Mouse (Mus musculus): ENCODE results near the gene Gm1123. TPM values are rescaled to one million over a fixed set of nuclear protein-coding genes. Genes with fewer than 3 reads are reported as not detected.

The Gm1123 gene
- total RNA-seq, 1 experiment: not detected

DNA sequence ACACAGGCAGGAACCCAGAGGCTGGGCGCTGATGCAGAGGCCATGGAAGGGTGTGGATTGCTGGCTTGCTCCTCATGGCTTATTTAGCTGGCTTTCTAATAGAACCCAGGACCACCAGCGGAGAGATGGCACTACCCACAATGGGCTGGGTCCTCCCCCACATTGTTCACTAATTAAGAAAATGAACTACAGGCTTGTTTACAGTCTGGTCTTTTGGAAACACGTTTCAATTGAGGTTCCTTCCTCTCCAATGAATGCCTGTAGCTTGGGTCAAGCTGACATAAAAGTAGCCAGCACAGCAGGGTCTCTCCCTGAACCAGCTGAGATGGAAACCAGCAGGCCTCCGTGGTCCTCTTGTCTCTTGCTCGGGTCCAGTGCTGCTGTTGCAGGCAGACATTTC is 14.3 kb downstream of the Gm1123 start:
- Histone ChIP-seq H3K27ac (ENCODE audit: insufficient read depth, low read depth, low read length, poor library complexity, severe bottlenecking) (no peak overlapping the region), H3K4me3 (ENCODE audit: insufficient read depth in 1 of 2, low read depth in 1 of 2, low read length in 2 of 2, poor library complexity in 1 of 2, severe bottlenecking in 1 of 2) (no peak overlapping the region), H3K4me1 (ENCODE audit: control insufficient read depth in 2 of 2, insufficient read depth in 2 of 2, low read length in 2 of 2, poor library complexity in 1 of 2) (peaks cover 0 to 5% of the 10 kb centered on the region in 2 experiments; a peak in 1 of 4 replicates), H3K9ac (ENCODE audit: insufficient read depth, low read depth, low read length, poor library complexity, severe bottlenecking) (no peak overlapping the region), H3K36me3 (ENCODE audit: control insufficient read depth, insufficient read depth, low read length, poor library complexity, severe bottlenecking) (no peaks in the 10 kb centered on the region), H3K9me3 (ENCODE audit: control insufficient read depth, insufficient read depth, low read depth, low read length) (no peaks in the 10 kb centered on the region)
- in situ Hi-C loops (cut with MboI; ENCODE audit: low sequenced_read_pairs in 2 of 2, unreplicated experiment in 2 of 2): no loop called here
- TF ChIP-seq CHD2 (IDR thresholded peaks at IDR 0.05; ENCODE audit: low read depth, low read length) (no peak), HCFC1 (IDR thresholded peaks at IDR 0.05; ENCODE audit: borderline replicate concordance, insufficient read depth, low read length) (no peak), ZC3H11A (IDR thresholded peaks at IDR 0.05; ENCODE audit: borderline replicate concordance, low read depth, low read length) (no peak), ZNF384 (IDR thresholded peaks at IDR 0.05; ENCODE audit: low read depth, low read length) (no peak), MAFK (IDR thresholded peaks at IDR 0.05; ENCODE audit: insufficient read depth, low read depth, low read length) (no peak)
- no peak for DNase-seq (ENCODE audit: low read depth, low spot score)

DNA sequence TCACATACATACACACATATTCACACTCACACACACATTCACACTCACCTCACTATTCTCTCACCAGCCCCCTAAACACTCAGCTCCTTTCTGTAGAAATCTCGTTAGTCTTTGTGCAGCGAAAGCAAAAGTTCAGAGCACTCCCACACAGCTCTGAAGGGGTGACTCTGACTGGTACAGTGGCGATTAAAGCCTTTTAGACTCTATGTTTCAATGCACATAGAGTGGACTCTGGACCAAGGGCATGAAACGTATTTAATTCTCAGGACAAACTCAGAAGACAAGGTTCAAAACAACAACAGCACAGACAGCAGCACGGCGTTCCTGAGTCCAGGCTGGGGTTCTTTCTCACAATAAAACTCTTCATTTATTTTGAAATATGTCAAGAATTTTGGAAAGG is 17.8 kb downstream of the Gm1123 start:
- no peak overlapping the region for H3K27ac ChIP-seq (ENCODE audit: insufficient read depth, low read depth, low read length, poor library complexity, severe bottlenecking)

DNA sequence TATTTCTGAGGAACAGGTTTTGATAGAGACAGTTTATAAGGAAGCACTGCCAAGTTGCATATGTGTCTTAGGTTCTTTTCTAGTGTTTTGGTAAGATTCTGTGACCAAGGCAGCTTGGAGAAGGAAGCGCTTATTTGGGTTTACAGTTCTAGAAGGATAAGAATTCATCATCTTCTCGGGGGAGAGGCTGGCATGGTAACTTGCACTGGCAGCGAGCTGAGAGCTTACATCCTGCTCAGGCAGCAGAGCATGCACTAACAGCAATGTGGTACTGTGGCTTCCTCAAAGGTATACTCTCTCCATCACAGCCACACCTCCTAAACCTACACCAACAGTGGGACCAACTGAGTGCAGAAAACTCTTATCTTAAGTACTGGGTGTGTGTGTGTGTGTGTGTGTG is 18.8 kb downstream of the Gm1123 start:
- no peak for DNase-seq (ENCODE audit: low read depth, low spot score)
- no peak for TF ChIP-seq ZC3H11A (IDR thresholded peaks at IDR 0.05; ENCODE audit: borderline replicate concordance, low read depth, low read length)
- no peak for TF ChIP-seq HCFC1 (IDR thresholded peaks at IDR 0.05; ENCODE audit: borderline replicate concordance, insufficient read depth, low read length)
- no peak for TF ChIP-seq MAFK (IDR thresholded peaks at IDR 0.05; ENCODE audit: insufficient read depth, low read depth, low read length)
- no peak for TF ChIP-seq ZNF384 (IDR thresholded peaks at IDR 0.05; ENCODE audit: low read depth, low read length)
- TF ChIP-seq CHD2 (IDR thresholded peaks at IDR 0.05; ENCODE audit: low read depth, low read length): no peak
- Histone ChIP-seq H3K4me1 (ENCODE audit: control insufficient read depth in 2 of 2, insufficient read depth in 2 of 2, low read length in 2 of 2, poor library complexity in 1 of 2) (peaks cover 0 to 5% of the 10 kb centered on the region in 2 experiments; a peak in 1 of 4 replicates), H3K9me3 (ENCODE audit: control insufficient read depth, insufficient read depth, low read depth, low read length) (no peaks in the 10 kb centered on the region), H3K36me3 (ENCODE audit: control insufficient read depth, insufficient read depth, low read length, poor library complexity, severe bottlenecking) (no peaks in the 10 kb centered on the region), H3K4me3 (ENCODE audit: insufficient read depth in 1 of 2, low read depth in 1 of 2, low read length in 2 of 2, poor library complexity in 1 of 2, severe bottlenecking in 1 of 2) (no peak overlapping the region), H3K9ac (ENCODE audit: insufficient read depth, low read depth, low read length, poor library complexity, severe bottlenecking) (no peak overlapping the region), H3K27ac (ENCODE audit: insufficient read depth, low read depth, low read length, poor library complexity, severe bottlenecking) (no peak overlapping the region)
- in situ Hi-C loops (cut with MboI; ENCODE audit: low sequenced_read_pairs in 2 of 2, unreplicated experiment in 2 of 2): no loop called here

More for the DNA sequence above, 17.8 kb downstream of the Gm1123 start:
- in situ Hi-C loops (cut with MboI; ENCODE audit: low sequenced_read_pairs in 2 of 2, unreplicated experiment in 2 of 2): no loop called here
- Histone ChIP-seq H3K36me3 (ENCODE audit: control insufficient read depth, insufficient read depth, low read length, poor library complexity, severe bottlenecking) (no peaks in the 10 kb centered on the region), H3K9me3 (ENCODE audit: control insufficient read depth, insufficient read depth, low read depth, low read length) (no peaks in the 10 kb centered on the region), H3K4me3 (ENCODE audit: insufficient read depth in 1 of 2, low read depth in 1 of 2, low read length in 2 of 2, poor library complexity in 1 of 2, severe bottlenecking in 1 of 2) (no peak overlapping the region), H3K4me1 (ENCODE audit: control insufficient read depth in 2 of 2, insufficient read depth in 2 of 2, low read length in 2 of 2, poor library complexity in 1 of 2) (peaks cover 0 to 5% of the 10 kb centered on the region in 2 experiments; a peak in 1 of 4 replicates), H3K9ac (ENCODE audit: insufficient read depth, low read depth, low read length, poor library complexity, severe bottlenecking) (no peak overlapping the region)
- no peak for TF ChIP-seq MAFK (IDR thresholded peaks at IDR 0.05; ENCODE audit: insufficient read depth, low read depth, low read length)
- no peak for DNase-seq (ENCODE audit: low read depth, low spot score)

DNA sequence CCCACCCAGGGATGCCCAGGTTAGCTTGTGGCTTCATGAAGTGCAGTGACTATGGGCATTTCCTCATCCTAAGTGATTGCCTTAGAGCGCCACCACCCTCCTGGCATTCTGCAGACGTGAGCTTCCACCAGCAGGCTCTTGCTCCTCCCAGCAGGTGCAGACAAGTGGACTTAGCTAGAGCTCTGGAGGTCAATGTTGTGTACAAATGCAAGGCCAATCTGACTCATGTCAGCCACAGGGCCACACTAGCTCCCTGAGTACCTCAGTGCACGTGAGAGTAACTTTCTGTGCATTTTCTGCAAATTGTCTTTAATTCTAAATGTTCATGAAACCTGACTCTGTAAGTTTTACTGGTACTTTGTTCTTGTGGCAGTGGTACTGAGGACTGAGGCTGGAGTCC is 19.2 kb downstream of the Gm1123 start:
- TF ChIP-seq MAFK (IDR thresholded peaks at IDR 0.05; ENCODE audit: insufficient read depth, low read depth, low read length): no peak
- no peak for TF ChIP-seq HCFC1 (IDR thresholded peaks at IDR 0.05; ENCODE audit: borderline replicate concordance, insufficient read depth, low read length)
- TF ChIP-seq ZC3H11A (IDR thresholded peaks at IDR 0.05; ENCODE audit: borderline replicate concordance, low read depth, low read length): no peak
- no peak for TF ChIP-seq ZNF384 (IDR thresholded peaks at IDR 0.05; ENCODE audit: low read depth, low read length)
- no peak for TF ChIP-seq CHD2 (IDR thresholded peaks at IDR 0.05; ENCODE audit: low read depth, low read length)
- DNase-seq (ENCODE audit: low read depth, low spot score): no peak
- in situ Hi-C loops (cut with MboI; ENCODE audit: low sequenced_read_pairs in 2 of 2, unreplicated experiment in 2 of 2): no loop called here
- no peaks in the 10 kb centered on the region for H3K36me3 ChIP-seq (ENCODE audit: control insufficient read depth, insufficient read depth, low read length, poor library complexity, severe bottlenecking)
- no peaks in the 10 kb centered on the region for H3K9me3 ChIP-seq (ENCODE audit: control insufficient read depth, insufficient read depth, low read depth, low read length)
- H3K4me3 ChIP-seq (ENCODE audit: insufficient read depth in 1 of 2, low read depth in 1 of 2, low read length in 2 of 2, poor library complexity in 1 of 2, severe bottlenecking in 1 of 2): no peak overlapping the region
- H3K9ac ChIP-seq (ENCODE audit: insufficient read depth, low read depth, low read length, poor library complexity, severe bottlenecking): no peak overlapping the region
- H3K27ac ChIP-seq (ENCODE audit: insufficient read depth, low read depth, low read length, poor library complexity, severe bottlenecking): no peak overlapping the region
- peaks cover 0 to 4% of the 10 kb centered on the region in 2 experiments; a peak in 1 of 4 replicates for H3K4me1 ChIP-seq (ENCODE audit: control insufficient read depth in 2 of 2, insufficient read depth in 2 of 2, low read length in 2 of 2, poor library complexity in 1 of 2)

DNA sequence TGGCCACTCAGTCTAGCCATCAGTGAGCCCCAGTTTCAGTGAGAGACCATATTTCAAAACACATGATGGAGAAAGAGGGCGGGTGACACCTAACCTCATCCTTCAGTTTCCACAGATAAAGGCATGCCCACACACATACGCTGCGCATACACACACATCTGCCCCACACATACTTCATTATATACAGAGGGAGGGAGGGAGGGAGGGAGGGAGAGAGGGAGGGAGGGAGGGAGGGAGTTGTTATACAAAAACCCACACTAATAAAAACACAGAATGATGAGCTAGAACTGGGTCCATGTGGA is 25.7 kb downstream of the Gm1123 start:
- H3K9ac ChIP-seq (ENCODE audit: insufficient read depth, low read depth, low read length, poor library complexity, severe bottlenecking): no peak overlapping the region
- no peaks in the 10 kb centered on the region for H3K36me3 ChIP-seq (ENCODE audit: control insufficient read depth, insufficient read depth, low read length, poor library complexity, severe bottlenecking)
- in situ Hi-C loops (cut with MboI; ENCODE audit: low sequenced_read_pairs in 2 of 2, unreplicated experiment in 2 of 2): no loop called here
- TF ChIP-seq MAFK (IDR thresholded peaks at IDR 0.05; ENCODE audit: insufficient read depth, low read depth, low read length) (no peak), ZC3H11A (IDR thresholded peaks at IDR 0.05; ENCODE audit: borderline replicate concordance, low read depth, low read length) (no peak), HCFC1 (IDR thresholded peaks at IDR 0.05; ENCODE audit: borderline replicate concordance, insufficient read depth, low read length) (no peak), CHD2 (IDR thresholded peaks at IDR 0.05; ENCODE audit: low read depth, low read length) (no peak), ZNF384 (IDR thresholded peaks at IDR 0.05; ENCODE audit: low read depth, low read length) (no peak)
- H3K9me3 ChIP-seq (ENCODE audit: control insufficient read depth, insufficient read depth, low read depth, low read length): no peaks in the 10 kb centered on the region
- peaks cover 0 to 3% of the 10 kb centered on the region in 2 experiments; a peak in 1 of 4 replicates for H3K4me1 ChIP-seq (ENCODE audit: control insufficient read depth in 2 of 2, insufficient read depth in 2 of 2, low read length in 2 of 2, poor library complexity in 1 of 2)
- H3K27ac ChIP-seq (ENCODE audit: insufficient read depth, low read depth, low read length, poor library complexity, severe bottlenecking): no peak overlapping the region
- no peak for DNase-seq (ENCODE audit: low read depth, low spot score)
- no peak overlapping the region for H3K4me3 ChIP-seq (ENCODE audit: insufficient read depth in 1 of 2, low read depth in 1 of 2, low read length in 2 of 2, poor library complexity in 1 of 2, severe bottlenecking in 1 of 2)

Measured in ES-E14 (cell line).